Mouse (Mus musculus) limb, embryonic 10.5 days (tissue): ENCODE measurements around the gene Cphx3. TPM values are rescaled to one million over a fixed set of nuclear protein-coding genes. Genes with fewer than 3 reads are reported as not detected.
"Not testable (repeated sequence)": the region's sequence is repeated elsewhere in the genome, so short reads cannot be mapped to it uniquely, and the experiment has no call there.

Experiments
- DNase-seq: peaks from one replicate; pipeline ENCODE4 v3.0.0-alpha.2; 2017; ENCODE audit warnings: low spot score
- H3K27ac ChIP-seq: fragments of 300-500 bp; sonication (generic); 2 replicates; pipeline ENCODE4 v1.5.1; 2016; ENCODE audit warnings: mild to moderate bottlenecking
- H3K27me3 ChIP-seq: fragments of 300-500 bp; sonication (generic); 2 replicates; pipeline ENCODE4 v1.6.1; 2016; ENCODE audit warnings: low read depth, mild to moderate bottlenecking; ENCODE audit not compliant: poor library complexity, severe bottlenecking
- H3K36me3 ChIP-seq: fragments of 300-500 bp; sonication (generic); 2 replicates; pipeline ENCODE4 v1.6.1; 2016; ENCODE audit warnings: mild to moderate bottlenecking, moderate library complexity
- H3K4me1 ChIP-seq: fragments of 300-500 bp; sonication (generic); 2 replicates; pipeline ENCODE4 v1.6.1; 2016
- H3K4me3 ChIP-seq: fragments of 300-500 bp; sonication (generic); 2 replicates; pipeline ENCODE4 v1.5.1; 2016; ENCODE audit warnings: mild to moderate bottlenecking, moderate library complexity
- H3K9me3 ChIP-seq: fragments of 300-500 bp; sonication (generic); replicated peaks from 2 replicates; pipeline ENCODE4 v1.6.1; 2016; ENCODE audit warnings: mild to moderate bottlenecking
- WGBS: fragments of 180-500 bp; shearing (Covaris S2); methylation state at CpG from one replicate; pipeline ENCODE4 v1.1.7; 2016; 5-methylcytosine and 5-hydroxymethylcytosine counted together
- polyA plus RNA-seq: library from polyadenylated mRNA; unstranded; fragments of >200 nt; fragmentation: Nextera tagmentation; extraction: Ambion mirVana; gene quantifications from 2 replicates; pipeline ENCODE4 v1.2.1, GENCODE M21; 2016

Gene Cphx3
- polyA plus RNA-seq: not detected in 2 replicates

GRCm38 (mm10) chr14:26081997-26082396 is at the start of gene Cphx3:
Cphx3 (plus strand) TSS chr14:26082297.
- not testable (repeated sequence) for H3K9me3 ChIP-seq, DNase-seq, H3K36me3 ChIP-seq, H3K27ac ChIP-seq, H3K4me1 ChIP-seq, H3K4me3 ChIP-seq, H3K27me3 ChIP-seq
- WGBS: no CpG with 5 or more reads among the region's 1 CpGs

- no CpG with 5 or more reads among the region's 3 CpGs for WGBS
These were observed 47.7 kb upstream of the Cphx3 start for GRCm38 (mm10) chr14:26034364-26034763.

GRCm38 (mm10) chr14:26035439-26035838 is 46.7 kb upstream of the Cphx3 start:
- H3K9me3 ChIP-seq, H3K36me3 ChIP-seq, H3K4me1 ChIP-seq, H3K4me3 ChIP-seq, H3K27ac ChIP-seq, DNase-seq, H3K27me3 ChIP-seq: not testable (repeated sequence)
- no CpG with 5 or more reads among the region's 6 CpGs for WGBS

More at GRCm38 (mm10) chr14:26034364-26034763, 47.7 kb upstream of the Cphx3 start:
- not testable (repeated sequence) for H3K36me3 ChIP-seq, H3K27ac ChIP-seq, DNase-seq, H3K27me3 ChIP-seq, H3K9me3 ChIP-seq, H3K4me3 ChIP-seq, H3K4me1 ChIP-seq

- not testable (repeated sequence) for H3K4me3 ChIP-seq, H3K27ac ChIP-seq, H3K9me3 ChIP-seq, H3K4me1 ChIP-seq, DNase-seq, H3K27me3 ChIP-seq, H3K36me3 ChIP-seq
- no CpG with 5 or more reads among the region's 26 CpGs for WGBS
These were observed 39.5 kb upstream of the Cphx3 start, which contains the start of gene Gm9780 for GRCm38 (mm10) chr14:26042611-26043010. Gm9780 (minus strand) TSS chr14:26042711.

GRCm38 (mm10) chr14:26045007-26045406 is 37.1 kb upstream of the Cphx3 start:
- not testable (repeated sequence) for H3K9me3 ChIP-seq, H3K4me1 ChIP-seq, DNase-seq, H3K4me3 ChIP-seq, H3K27me3 ChIP-seq, H3K36me3 ChIP-seq, H3K27ac ChIP-seq
- WGBS: no CpG with 5 or more reads among the region's 5 CpGs

- not testable (repeated sequence) for DNase-seq, H3K36me3 ChIP-seq, H3K4me1 ChIP-seq, H3K9me3 ChIP-seq, H3K27me3 ChIP-seq, H3K27ac ChIP-seq, H3K4me3 ChIP-seq
- no CpG with 5 or more reads among the region's 8 CpGs for WGBS
These were observed 35.1 kb upstream of the Cphx3 start for GRCm38 (mm10) chr14:26047026-26047425.

GRCm38 (mm10) chr14:26048767-26049166 is 33.3 kb upstream of the Cphx3 start:
- not testable (repeated sequence) for DNase-seq, H3K4me1 ChIP-seq, H3K4me3 ChIP-seq, H3K27me3 ChIP-seq, H3K36me3 ChIP-seq, H3K27ac ChIP-seq, H3K9me3 ChIP-seq
- no CpG with 5 or more reads among the region's 9 CpGs for WGBS

GRCm38 (mm10) chr14:26058184-26058583 is 23.9 kb upstream of the Cphx3 start:
- not testable (repeated sequence) for H3K4me1 ChIP-seq, H3K36me3 ChIP-seq, DNase-seq, H3K4me3 ChIP-seq, H3K27ac ChIP-seq, H3K9me3 ChIP-seq, H3K27me3 ChIP-seq
- WGBS: no CpG with 5 or more reads among the region's 3 CpGs

- H3K27me3 ChIP-seq, H3K36me3 ChIP-seq, H3K27ac ChIP-seq, H3K4me3 ChIP-seq, H3K9me3 ChIP-seq, DNase-seq, H3K4me1 ChIP-seq: not testable (repeated sequence)
- no CpG with 5 or more reads among the region's 6 CpGs for WGBS
These were observed 22.7 kb upstream of the Cphx3 start for GRCm38 (mm10) chr14:26059362-26059761.

- not testable (repeated sequence) for DNase-seq, H3K27me3 ChIP-seq, H3K9me3 ChIP-seq, H3K36me3 ChIP-seq, H3K4me1 ChIP-seq, H3K27ac ChIP-seq, H3K4me3 ChIP-seq
- no CpG with 5 or more reads among the region's 44 CpGs for WGBS
These were observed 15.3 kb upstream of the Cphx3 start for GRCm38 (mm10) chr14:26066574-26067324.

- H3K27me3 ChIP-seq, H3K9me3 ChIP-seq, H3K4me1 ChIP-seq, H3K36me3 ChIP-seq, DNase-seq, H3K4me3 ChIP-seq, H3K27ac ChIP-seq: not testable (repeated sequence)
- WGBS: no CpG with 5 or more reads among the region's 10 CpGs
These were observed 14.8 kb upstream of the Cphx3 start, which contains the start of gene Tmem254c for GRCm38 (mm10) chr14:26067325-26067633. Tmem254c (minus strand) TSS chr14:26067355.

GRCm38 (mm10) chr14:26076620-26077390 is 5.3 kb upstream of the Cphx3 start:
- not testable (repeated sequence) for H3K9me3 ChIP-seq, DNase-seq, H3K4me1 ChIP-seq, H3K36me3 ChIP-seq, H3K4me3 ChIP-seq, H3K27me3 ChIP-seq, H3K27ac ChIP-seq
- WGBS: no CpG with 5 or more reads among the region's 5 CpGs

- WGBS: no CpG with 5 or more reads among the region's 6 CpGs
- not testable (repeated sequence) for H3K27ac ChIP-seq, H3K4me3 ChIP-seq, DNase-seq, H3K9me3 ChIP-seq, H3K36me3 ChIP-seq, H3K27me3 ChIP-seq, H3K4me1 ChIP-seq
These were observed 881 bp upstream of the Cphx3 start, which contains the start of gene Cphx2 for GRCm38 (mm10) chr14:26081216-26081615. Cphx2 (plus strand) TSS chr14:26081516.
